Mouse (Mus musculus): Measurements from ENCODE around the gene Gm15737. TPM values are rescaled to one million over a fixed set of nuclear protein-coding genes. Genes with fewer than 3 reads are reported as not detected.

The Gm15737 gene
- polyA plus RNA-seq, 1 experiment from 2014 or later: 0.13 TPM

- peaks cover 22% of the 10 kb centered on the region; the same call in 1 of the 2 replicates for H3K36me3 ChIP-seq
- H3K4me2 ChIP-seq (replicated peaks): no peak overlapping the region
- H3K4me1 ChIP-seq: no peaks in the 10 kb centered on the region
- no peaks in the 10 kb centered on the region for H3K27me3 ChIP-seq
- H3K9me3 ChIP-seq: no peaks in the 10 kb centered on the region
- WGBS: 87% methylated on average over 2 of the region's 2 CpGs
- H3K27ac ChIP-seq: no peak overlapping the region
- no peak overlapping the region for H3K4me3 ChIP-seq
- ATAC-seq (ENCODE audit: insufficient number of reproducible peaks, insufficient read depth, low FRiP score, low TSS enrichment): no peak
- H3K9ac ChIP-seq: no peak overlapping the region
Measured at GRCm38 (mm10) chr6:92875340-92875739, 6.2 kb downstream of the Gm15737 start.

- no peak for ATAC-seq (ENCODE audit: insufficient number of reproducible peaks, insufficient read depth, low FRiP score, low TSS enrichment)
- no peak overlapping the region for H3K4me3 ChIP-seq
- no peak overlapping the region for H3K4me2 ChIP-seq (replicated peaks)
- no peaks in the 10 kb centered on the region for H3K9me3 ChIP-seq
- WGBS: 86% methylated on average over 5 of the region's 5 CpGs
- H3K9ac ChIP-seq: no peak overlapping the region
- H3K4me1 ChIP-seq: no peaks in the 10 kb centered on the region
- H3K36me3 ChIP-seq: peaks cover 22% of the 10 kb centered on the region; the same call in 1 of the 2 replicates
- no peaks in the 10 kb centered on the region for H3K27me3 ChIP-seq
- no peak overlapping the region for H3K27ac ChIP-seq
Measured at GRCm38 (mm10) chr6:92876121-92876520, 7.0 kb downstream of the Gm15737 start.

- Histone ChIP-seq H3K36me3 (peaks cover 17% of the 10 kb centered on the region; the same call in 1 of the 2 replicates), H3K27ac (no peak overlapping the region), H3K9me3 (no peaks in the 10 kb centered on the region), H3K4me3 (no peak overlapping the region), H3K4me1 (no peaks in the 10 kb centered on the region), H3K9ac (no peak overlapping the region), H3K4me2 (replicated peaks) (no peak overlapping the region), H3K27me3 (no peaks in the 10 kb centered on the region)
- no peak for ATAC-seq (ENCODE audit: insufficient number of reproducible peaks, insufficient read depth, low FRiP score, low TSS enrichment)
- 90% methylated on average over 4 of the region's 4 CpGs for WGBS
Measured at GRCm38 (mm10) chr6:92877236-92877635, 8.1 kb downstream of the Gm15737 start.

- H3K4me3 ChIP-seq: no peak overlapping the region
- peaks cover 18% of the 10 kb centered on the region; the same call in 1 of the 2 replicates for H3K36me3 ChIP-seq
- H3K9ac ChIP-seq: no peak overlapping the region
- ATAC-seq (ENCODE audit: insufficient number of reproducible peaks, insufficient read depth, low FRiP score, low TSS enrichment): no peak
- no peak overlapping the region for H3K27ac ChIP-seq
- H3K9me3 ChIP-seq: no peaks in the 10 kb centered on the region
- WGBS: 96% methylated on average over 5 of the region's 5 CpGs
- peaks cover 11% of the 10 kb centered on the region for H3K4me1 ChIP-seq
- no peak overlapping the region for H3K4me2 ChIP-seq (replicated peaks)
- H3K27me3 ChIP-seq: no peaks in the 10 kb centered on the region
Measured at GRCm38 (mm10) chr6:92878771-92879170, 9.6 kb downstream of the Gm15737 start.

- 81% methylated on average over 14 of the region's 14 CpGs for WGBS
- H3K36me3 ChIP-seq: peaks cover 18% of the 10 kb centered on the region; the same call in 1 of the 2 replicates
- H3K27me3 ChIP-seq: no peaks in the 10 kb centered on the region
- peaks cover 11% of the 10 kb centered on the region for H3K4me1 ChIP-seq
- H3K4me2 ChIP-seq (replicated peaks): no peak overlapping the region
- ATAC-seq (ENCODE audit: insufficient number of reproducible peaks, insufficient read depth, low FRiP score, low TSS enrichment): no peak
- H3K4me3 ChIP-seq: no peak overlapping the region
- H3K9ac ChIP-seq: no peak overlapping the region
- no peaks in the 10 kb centered on the region for H3K9me3 ChIP-seq
- no peak overlapping the region for H3K27ac ChIP-seq
Measured at GRCm38 (mm10) chr6:92879700-92880265, 10.6 kb downstream of the Gm15737 start.

GRCm38 (mm10) chr6:92882446-92882845 lies 13.3 kb downstream of the Gm15737 start:
- H3K36me3 ChIP-seq: peaks cover 22% of the 10 kb centered on the region
- H3K4me3 ChIP-seq: no peak overlapping the region
- H3K27ac ChIP-seq: no peak overlapping the region
- no peaks in the 10 kb centered on the region for H3K27me3 ChIP-seq
- H3K9me3 ChIP-seq: no peaks in the 10 kb centered on the region
- no peak for ATAC-seq (ENCODE audit: insufficient number of reproducible peaks, insufficient read depth, low FRiP score, low TSS enrichment)
- H3K9ac ChIP-seq: no peak overlapping the region
- WGBS: 77% methylated on average over 5 of the region's 5 CpGs
- H3K4me1 ChIP-seq: peaks cover 11% of the 10 kb centered on the region
- H3K4me2 ChIP-seq (replicated peaks): no peak overlapping the region

- Histone ChIP-seq H3K4me1 (peaks cover 11% of the 10 kb centered on the region), H3K4me2 (replicated peaks) (no peak overlapping the region), H3K36me3 (peaks cover 18% of the 10 kb centered on the region), H3K4me3 (no peak overlapping the region), H3K27me3 (no peaks in the 10 kb centered on the region), H3K9me3 (no peaks in the 10 kb centered on the region), H3K9ac (no peak overlapping the region), H3K27ac (no peak overlapping the region)
- 27% methylated on average over 9 of the region's 9 CpGs for WGBS
- ATAC-seq (ENCODE audit: insufficient number of reproducible peaks, insufficient read depth, low FRiP score, low TSS enrichment): no peak
Measured at GRCm38 (mm10) chr6:92883131-92883900, 14.2 kb downstream of the Gm15737 start.

GRCm38 (mm10) chr6:92891535-92891934 lies 22.4 kb downstream of the Gm15737 start:
- H3K27me3 ChIP-seq: no peaks in the 10 kb centered on the region
- no peak overlapping the region for H3K4me2 ChIP-seq (replicated peaks)
- H3K4me3 ChIP-seq: no peak overlapping the region
- H3K9ac ChIP-seq: no peak overlapping the region
- H3K4me1 ChIP-seq: peaks cover 6% of the 10 kb centered on the region; the same call in 1 of the 2 replicates
- ATAC-seq (ENCODE audit: insufficient number of reproducible peaks, insufficient read depth, low FRiP score, low TSS enrichment): no peak
- H3K9me3 ChIP-seq: no peaks in the 10 kb centered on the region
- H3K27ac ChIP-seq: no peak overlapping the region
- H3K36me3 ChIP-seq: peaks cover 35% of the 10 kb centered on the region
- WGBS: 30% methylated on average over 1 of the region's 1 CpGs

GRCm38 (mm10) chr6:92904037-92904436 lies 34.9 kb downstream of the Gm15737 start:
- H3K4me3 ChIP-seq: no peak overlapping the region
- ATAC-seq (ENCODE audit: insufficient number of reproducible peaks, insufficient read depth, low FRiP score, low TSS enrichment): no peak
- no peak overlapping the region for H3K27ac ChIP-seq
- H3K9me3 ChIP-seq: no peaks in the 10 kb centered on the region
- 50% methylated on average over 1 of the region's 1 CpGs for WGBS
- no peaks in the 10 kb centered on the region for H3K27me3 ChIP-seq
- peaks cover 12% of the 10 kb centered on the region for H3K4me1 ChIP-seq
- H3K9ac ChIP-seq: no peak overlapping the region
- H3K4me2 ChIP-seq (replicated peaks): no peak overlapping the region
- H3K36me3 ChIP-seq: peaks cover 12% of the 10 kb centered on the region

GRCm38 (mm10) chr6:92904491-92904890 lies 35.3 kb downstream of the Gm15737 start:
- H3K27ac ChIP-seq: no peak overlapping the region
- no peak overlapping the region for H3K4me2 ChIP-seq (replicated peaks)
- H3K27me3 ChIP-seq: no peaks in the 10 kb centered on the region
- H3K9me3 ChIP-seq: no peaks in the 10 kb centered on the region
- H3K4me3 ChIP-seq: no peak overlapping the region
- H3K36me3 ChIP-seq: peaks cover 7% of the 10 kb centered on the region
- H3K9ac ChIP-seq: no peak overlapping the region
- whole genome bisulfite sequencing: 41% methylated on average over 2 of the region's 2 CpGs
- H3K4me1 ChIP-seq: peaks cover 12% of the 10 kb centered on the region
- no peak for ATAC-seq (ENCODE audit: insufficient number of reproducible peaks, insufficient read depth, low FRiP score, low TSS enrichment)

- Histone ChIP-seq H3K4me3 (no peak overlapping the region), H3K27ac (no peak overlapping the region), H3K4me2 (replicated peaks) (no peak overlapping the region), H3K27me3 (no peaks in the 10 kb centered on the region), H3K36me3 (peaks cover 6% of the 10 kb centered on the region), H3K9ac (no peak overlapping the region), H3K4me1 (peaks cover 12% of the 10 kb centered on the region), H3K9me3 (no peaks in the 10 kb centered on the region)
- WGBS: 5% methylated on average over 5 of the region's 5 CpGs
- ATAC-seq (ENCODE audit: insufficient number of reproducible peaks, insufficient read depth, low FRiP score, low TSS enrichment): no peak
Measured at GRCm38 (mm10) chr6:92905922-92906321, 36.8 kb downstream of the Gm15737 start.

- Histone ChIP-seq H3K4me3 (no peak overlapping the region), H3K27ac (no peak overlapping the region), H3K9me3 (no peaks in the 10 kb centered on the region), H3K36me3 (no peaks in the 10 kb centered on the region), H3K9ac (no peak overlapping the region), H3K4me1 (peaks cover 12% of the 10 kb centered on the region), H3K4me2 (replicated peaks) (no peak overlapping the region), H3K27me3 (no peaks in the 10 kb centered on the region)
- WGBS: 34% methylated on average over 8 of the region's 8 CpGs
- no peak for ATAC-seq (ENCODE audit: insufficient number of reproducible peaks, insufficient read depth, low FRiP score, low TSS enrichment)
Measured at GRCm38 (mm10) chr6:92909361-92909760, 40.2 kb downstream of the Gm15737 start.
